In the genomic region with DNA sequence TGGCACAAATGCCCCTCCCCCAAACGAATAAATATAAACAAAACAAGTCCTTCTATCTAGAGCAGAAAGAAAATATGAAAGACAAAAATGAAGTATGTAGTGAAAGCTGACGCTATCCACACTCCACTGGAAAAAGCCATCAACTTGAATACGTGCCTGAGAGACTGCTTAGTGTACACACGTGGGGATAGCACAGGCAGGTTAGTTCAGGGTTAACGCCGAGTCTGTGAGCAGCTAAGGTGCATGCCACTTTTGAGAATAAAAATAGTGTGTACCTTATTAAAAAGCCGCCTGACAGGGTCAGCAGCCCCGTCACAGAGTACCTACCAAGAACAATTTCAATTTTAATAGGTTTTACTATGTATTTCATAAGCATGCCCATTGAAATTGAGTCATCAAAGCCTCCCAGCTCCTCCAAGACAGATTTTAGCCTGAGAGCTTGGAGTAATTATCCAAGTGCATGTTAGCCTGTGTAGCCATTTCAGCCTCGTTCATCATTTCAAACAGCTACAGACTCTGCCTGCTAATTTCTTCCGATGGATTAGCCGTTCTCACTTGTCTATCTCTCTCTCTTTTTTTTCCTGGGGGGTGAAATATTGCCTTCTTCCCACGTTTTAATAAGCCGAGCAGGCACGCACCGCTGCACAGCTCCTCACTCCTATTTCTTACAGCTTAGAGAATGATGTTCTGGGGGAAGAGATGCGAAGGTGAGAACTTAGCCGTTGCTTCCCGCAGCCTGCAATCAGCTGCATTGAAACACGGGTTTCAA, we compare ENCODE assay signal across 18 mouse cellular contexts. TPM values are rescaled to one million over a fixed set of nuclear protein-coding genes. Genes with fewer than 3 reads are reported as not detected.
DNase-seq lines count a peak whose midpoint lies in the region; ATAC-seq and TF ChIP-seq lines count a peak whose summit lies in the region.
"Had no signal": no experiment of that assay in that cellular context is flagged by ENCODE, and none has a peak within 500 bp of the region (broad histone marks: within the 10 kb centered on the region; RNA-seq: fewer than 3 reads in every experiment).

No protein-coding gene starts in this region.

- H3K9me3 ChIP-seq in kidney, embryonic 16.5 days (ENCODE audit: low read length) = no peaks in the 10 kb centered on the region; the same call in 1 of the 2 replicates
- no peaks in the 10 kb centered on the region for H3K9me3 ChIP-seq in forebrain, embryonic 16.5 days (ENCODE audit: control insufficient read depth, low read length)
- no peaks in the 10 kb centered on the region for H3K9me3 ChIP-seq in midbrain, embryonic 15.5 days
- H3K9me3 ChIP-seq: heart, embryonic 10.5 days; limb, embryonic 15.5 days had no signal

- 0 out of 2 replicates have a peak overlapping the region, but pooled peaks have one; percentile 7 for H3K4me3 ChIP-seq in kidney, embryonic 16.5 days (ENCODE audit: low read length)
- H3K4me3 ChIP-seq in forebrain, embryonic 16.5 days (replicated peaks; ENCODE audit: low read length) = peak overlapping the region; percentile 10; the same call in 1 of the 2 replicates
- H3K4me3 ChIP-seq in midbrain, embryonic 15.5 days = peak overlapping the region; percentile 18
- H3K4me3 ChIP-seq in lung, adult 2 months (replicated peaks; ENCODE audit: extremely low read depth, low read depth, low read length) = no peak overlapping the region
- H3K4me3 ChIP-seq: heart, embryonic 10.5 days; limb, embryonic 15.5 days had no signal

- H3K36me3 ChIP-seq in kidney, embryonic 16.5 days (ENCODE audit: insufficient read depth, low read length) = no peaks in the 10 kb centered on the region
- H3K36me3 ChIP-seq in forebrain, embryonic 16.5 days (ENCODE audit: control insufficient read depth, insufficient read depth) = no peaks in the 10 kb centered on the region
- no peaks in the 10 kb centered on the region for H3K36me3 ChIP-seq in midbrain, embryonic 15.5 days (replicated peaks)
- H3K36me3 ChIP-seq: heart, embryonic 10.5 days; limb, embryonic 15.5 days had no signal

- TF ChIP-seq CTCF in brain, embryonic 14.5 days (IDR thresholded peaks at IDR 0.05; ENCODE audit: borderline replicate concordance, extremely low read depth, insufficient read depth, insufficient read length) = no peak
- TF ChIP-seq CTCF in lung, adult 2 months (IDR thresholded peaks at IDR 0.05; ENCODE audit: insufficient read depth, low read length) = no peak

- no peak for ATAC-seq in kidney, embryonic 16.5 days (ENCODE audit: low FRiP score, low TSS enrichment)
- no peak for ATAC-seq in forebrain, embryonic 16.5 days
- peak; percentile 50; the same call in 1 of the 2 replicates for ATAC-seq in midbrain, embryonic 15.5 days (replicated peaks)

- H3K4me2 ChIP-seq in kidney, embryonic 16.5 days (replicated peaks; ENCODE audit: low read depth, low read length) = peak overlapping the region; percentile 43
- H3K4me2 ChIP-seq in forebrain, embryonic 16.5 days (ENCODE audit: low read length) = peak overlapping the region; percentile 25
- H3K4me2 ChIP-seq in midbrain, embryonic 15.5 days = peak overlapping the region; percentile 43
- H3K4me2 ChIP-seq: limb, embryonic 15.5 days had no signal

- TF ChIP-seq POLR2A in brain, embryonic 14.5 days (IDR thresholded peaks at IDR 0.05; ENCODE audit: borderline replicate concordance, extremely low read depth, insufficient read depth, insufficient read length, poor library complexity, severe bottlenecking) = no peak
- no peak for TF ChIP-seq POLR2A in lung, adult 2 months (IDR thresholded peaks at IDR 0.05; ENCODE audit: borderline replicate concordance, extremely low read depth, low read depth, low read length)

- no peak overlapping the region for H3K27ac ChIP-seq in kidney, embryonic 16.5 days (ENCODE audit: low read length)
- H3K27ac ChIP-seq in forebrain, embryonic 16.5 days (ENCODE audit: low read length) = no peak overlapping the region
- peak overlapping the region; percentile 51; the same call in 1 of the 2 replicates for H3K27ac ChIP-seq in midbrain, embryonic 15.5 days
- H3K27ac ChIP-seq: heart, embryonic 10.5 days; limb, embryonic 15.5 days; stomach, postnatal 0 days had no signal

- H3K27me3 ChIP-seq in kidney, embryonic 16.5 days (ENCODE audit: insufficient read depth, low read length) = no peaks in the 10 kb centered on the region
- H3K27me3 ChIP-seq in forebrain, embryonic 16.5 days (replicated peaks; ENCODE audit: control insufficient read depth, insufficient read depth, low read length) = no peaks in the 10 kb centered on the region
- H3K27me3 ChIP-seq in midbrain, embryonic 15.5 days (replicated peaks) = no peaks in the 10 kb centered on the region
- H3K27me3 ChIP-seq: CH12.LX had no signal

- WGBS in kidney, embryonic 16.5 days = 50% methylated on average over 19 of the region's 19 CpGs
- WGBS in forebrain, embryonic 16.5 days = 53% methylated on average over 19 of the region's 19 CpGs
- 41% methylated on average over 19 of the region's 19 CpGs for WGBS in midbrain, embryonic 15.5 days
- 64% methylated on average over 19 of the region's 19 CpGs for WGBS in lung, adult 2 months

- no peak overlapping the region for H3K9ac ChIP-seq in kidney, embryonic 16.5 days (replicated peaks; ENCODE audit: low read length)
- no peak overlapping the region for H3K9ac ChIP-seq in forebrain, embryonic 16.5 days (replicated peaks; ENCODE audit: low read depth, low read length)
- H3K9ac ChIP-seq in midbrain, embryonic 15.5 days = no peak overlapping the region
- H3K9ac ChIP-seq: limb, embryonic 15.5 days had no signal

- no peak for DNase-seq in kidney, postnatal 10 days
- peak; percentile 67 for DNase-seq in brain, embryonic 14.5 days (ENCODE audit: low read depth)
- no peak for DNase-seq in cerebellum, postnatal 14 days
- DNase-seq in lung, adult 2 months = no peak
- DNase-seq: cerebellum, adult 9-11 months; gastrocnemius, postnatal 14 days; heart, postnatal 36 days; kidney, postnatal 25 days; lung, adult 18-20 months; right cerebral cortex, adult 18-20 months; thymus, postnatal 36 days had no signal

- H3K4me1 ChIP-seq in kidney, embryonic 16.5 days (ENCODE audit: insufficient read depth, low read length) = no peaks in the 10 kb centered on the region
- no peaks in the 10 kb centered on the region for H3K4me1 ChIP-seq in forebrain, embryonic 16.5 days (replicated peaks; ENCODE audit: control insufficient read depth, insufficient read depth, low read length)
- H3K4me1 ChIP-seq in midbrain, embryonic 15.5 days = peaks cover 12% of the 10 kb centered on the region; the same call in 1 of the 2 replicates
- H3K4me1 ChIP-seq in lung, adult 2 months (ENCODE audit: control insufficient read depth, insufficient read depth, low read length) = no peaks in the 10 kb centered on the region
- H3K4me1 ChIP-seq: heart, embryonic 10.5 days; limb, embryonic 15.5 days had no signal

RNA-seq across cellular contexts. Expression of gene Rrp15, which starts 59.2 kb away (rescaled TPM):
- polyA plus RNA-seq in kidney, embryonic 16.5 days (2015; fragmentation: Nextera tagmentation; extraction: Ambion mirVana) = 69.3 and 73.1 TPM in 2 replicates
- 14.8 and 18.7 TPM in 2 replicates for polyA plus RNA-seq in brain, embryonic 14.5 days (2012; rRNA removed)
- 37.1 and 39.6 TPM in 2 replicates for polyA plus RNA-seq in forebrain, embryonic 16.5 days (2015; fragmentation: Nextera tagmentation; extraction: Ambion mirVana)
- polyA plus RNA-seq in midbrain, embryonic 15.5 days (2015; fragmentation: Nextera tagmentation; extraction: Ambion mirVana) = 28.8 and 29.2 TPM in 2 replicates
- 2.3 and 3.4 TPM in 2 replicates for polyA plus RNA-seq in lung, adult 2 months (2012; rRNA removed)
